Mouse (Mus musculus) erythroblast, embryonic 14.5 days (primary cell): ENCODE data around the gene Sik1.

Experiments used
- GATA1 ChIP-seq: IDR thresholded peaks from 2 replicates; pipeline ENCODE4 v1.6.1; 2012; ENCODE audit warnings: low read length, inconsistent platforms, mixed read lengths
- TAL1 ChIP-seq: IDR thresholded peaks from 3 replicates; pipeline ENCODE4 v1.6.1; 2012; ENCODE audit warnings: low read length, inconsistent platforms, mixed read lengths

GRCm38 (mm10) chr17:31905201-31905790 lies 49.7 kb upstream of the Sik1 start:
- TF ChIP-seq GATA1: no peak
- TF ChIP-seq TAL1: no peak
